Mouse (Mus musculus) hematopoietic stem cell, adult 5-6 weeks (primary cell): ENCODE data around the gene Actr6. TPM values are rescaled to one million over a fixed set of nuclear protein-coding genes. Genes with fewer than 3 reads are reported as not detected.
"Not testable (repeated sequence)": the region's sequence is repeated elsewhere in the genome, so short reads cannot be mapped to it uniquely, and the experiment has no call there.

Experiments
- ATAC-seq, 2 experiments: fragments of 125-278 bp in 1 of 2; replicated peaks in 1 of 2; 2 replicates each; pipeline ENCODE4 v1.8.0; 2016 to 2017; ENCODE audit warnings: inconsistent platforms in 2 of 2, mild to moderate bottlenecking in 2 of 2, moderate number of reproducible peaks in 2 of 2, low read depth in 1 of 2, moderate TSS enrichment in 1 of 2; ENCODE audit not compliant: low FRiP score in 2 of 2, poor library complexity in 2 of 2, severe bottlenecking in 2 of 2, insufficient read depth in 1 of 2, low TSS enrichment in 1 of 2
- total RNA-seq: library from RNA; stranded (forward); fragments of 172-1452, 232-1000 nt; gene quantifications from 2 replicates; pipeline ENCODE4 v1.2.3, GENCODE M21; 2017

The Actr6 gene
- total RNA-seq, 1 experiment from 2014 or later, result 16.1 TPM

DNA sequence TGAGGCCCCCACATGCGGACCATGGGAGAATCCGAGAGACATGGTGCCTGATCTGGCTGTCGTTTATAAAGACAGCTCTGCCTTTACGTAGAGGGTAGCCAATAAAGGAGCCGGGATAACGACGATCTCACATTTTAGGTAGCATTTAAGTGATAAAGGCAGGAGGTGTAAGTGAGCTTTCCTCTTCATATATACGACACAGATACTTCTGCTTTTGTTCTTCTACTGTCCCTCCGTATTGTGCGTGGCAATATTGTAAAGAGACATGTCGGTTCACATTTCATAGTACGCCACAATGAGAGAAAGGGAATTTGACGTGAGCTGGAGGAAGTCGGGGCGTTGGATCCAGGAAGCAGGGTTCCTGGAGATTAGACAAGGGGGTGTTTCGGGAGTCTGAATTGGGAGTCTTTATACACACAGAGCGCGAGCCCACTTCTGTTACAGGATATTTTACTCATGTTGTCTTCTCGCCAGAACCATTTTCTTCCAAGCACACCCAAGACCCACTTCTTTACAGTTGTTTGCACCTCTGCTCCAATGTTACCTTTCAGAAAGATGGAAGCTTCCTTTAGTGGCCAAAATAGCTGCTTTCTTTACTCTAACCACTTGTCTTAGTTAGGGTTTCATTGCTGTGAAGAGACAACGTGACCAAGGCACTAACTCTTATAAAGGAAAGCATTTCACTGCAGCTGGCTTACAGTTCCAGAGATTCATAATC is 36.7 kb downstream of the Actr6 start:
- peak; percentile 82 for ATAC-seq

- ATAC-seq, result no peak
These were observed 42.1 kb downstream of the Actr6 start for GRCm38 (mm10) chr10:89690021-89690420.

DNA sequence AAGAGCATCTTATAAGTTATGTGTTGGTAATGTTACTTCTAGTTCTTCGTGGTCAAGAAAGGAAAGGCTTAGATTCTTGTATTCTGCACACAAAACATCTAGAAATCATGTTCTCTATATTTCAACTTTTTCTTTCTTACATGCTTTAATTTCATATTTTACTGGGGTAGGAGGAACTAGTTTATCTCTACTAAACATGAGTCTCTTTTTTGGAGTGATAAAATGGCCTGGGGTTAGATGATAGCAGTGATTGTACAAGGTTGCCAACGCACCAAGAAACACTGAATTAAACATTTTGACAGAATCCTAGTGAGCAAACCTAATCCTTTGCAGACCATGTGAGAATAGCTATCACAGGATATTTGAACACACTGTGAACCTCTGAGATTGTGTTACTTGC is 44.6 kb downstream of the Actr6 start:
- no peak for ATAC-seq

DNA sequence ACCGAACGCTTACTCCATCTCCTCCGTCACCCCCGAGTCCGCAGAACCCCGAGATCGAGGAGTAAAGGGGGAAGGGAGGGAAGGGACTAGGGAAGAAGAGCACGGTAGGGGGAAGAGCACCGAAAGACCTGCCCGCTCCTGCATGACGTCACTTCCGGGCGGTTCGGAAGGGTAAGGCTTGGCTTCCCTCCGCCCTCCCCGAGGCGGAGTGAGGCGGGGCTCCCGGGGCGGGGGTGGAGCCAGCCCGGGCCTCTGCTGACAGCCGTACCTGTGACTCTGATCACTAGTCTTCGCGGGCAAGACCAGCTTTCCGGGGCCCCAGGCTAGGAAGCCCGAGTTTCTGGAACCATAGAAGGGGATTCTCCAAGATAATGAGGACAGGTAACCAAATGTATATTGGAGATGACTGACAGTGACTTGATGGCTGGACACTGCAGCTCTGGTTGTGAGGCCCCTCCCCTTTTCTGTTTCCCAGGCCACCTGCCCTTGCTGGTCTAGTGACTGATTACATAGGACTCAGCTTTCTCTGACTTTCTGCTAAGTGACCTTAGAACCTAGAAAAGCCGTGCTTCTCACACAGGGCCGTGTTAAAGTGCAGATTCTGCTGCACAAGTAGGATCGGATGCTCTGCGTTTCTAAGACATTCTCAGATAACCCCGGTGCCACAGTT is 45.8 kb downstream of the Actr6 start, which contains the start of gene Scyl2:
Scyl2 (minus strand) TSS at position 147 of the 670 bp plus-strand sequence.
- peak; percentile 95 to 96 for ATAC-seq

DNA sequence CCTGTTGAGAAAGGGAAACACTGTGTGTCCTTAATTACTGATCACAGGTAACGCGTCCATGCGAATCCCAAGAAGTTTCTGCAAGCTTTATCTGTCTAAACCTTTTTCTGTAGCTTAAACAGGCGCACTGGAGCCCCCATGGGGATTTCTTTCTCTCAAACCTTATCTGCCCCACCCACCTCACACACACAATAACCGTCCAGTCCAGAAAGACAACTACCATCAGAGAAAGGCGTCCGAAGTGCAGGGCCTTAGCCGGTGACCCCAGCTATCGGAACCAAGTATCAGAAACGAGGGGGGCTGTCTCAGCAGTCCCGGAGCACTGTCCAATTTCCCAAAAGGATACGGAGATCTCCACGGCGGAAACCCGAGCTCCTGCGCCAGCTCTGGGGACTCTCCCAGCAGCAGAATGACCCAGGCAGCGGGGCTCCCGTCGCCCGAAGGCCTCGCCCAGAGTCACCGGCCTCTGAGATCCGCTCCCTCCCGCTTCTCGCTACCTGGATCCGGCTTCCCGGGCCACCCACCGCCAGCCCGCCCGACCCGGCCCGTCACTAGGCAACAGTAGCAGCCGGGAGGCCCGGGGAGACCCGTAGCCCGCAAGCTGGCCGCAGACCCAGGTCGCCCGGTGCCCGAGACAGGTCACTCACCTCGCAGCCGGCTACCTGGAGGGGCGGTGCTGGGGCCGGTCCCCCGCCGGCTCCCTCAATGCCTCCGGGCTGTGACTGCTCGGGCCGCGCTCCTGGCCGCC is 46.5 kb downstream of the Actr6 start:
- peak in 1 of 2 experiments; percentile 9; a peak in 3 of 4 replicates for ATAC-seq

DNA sequence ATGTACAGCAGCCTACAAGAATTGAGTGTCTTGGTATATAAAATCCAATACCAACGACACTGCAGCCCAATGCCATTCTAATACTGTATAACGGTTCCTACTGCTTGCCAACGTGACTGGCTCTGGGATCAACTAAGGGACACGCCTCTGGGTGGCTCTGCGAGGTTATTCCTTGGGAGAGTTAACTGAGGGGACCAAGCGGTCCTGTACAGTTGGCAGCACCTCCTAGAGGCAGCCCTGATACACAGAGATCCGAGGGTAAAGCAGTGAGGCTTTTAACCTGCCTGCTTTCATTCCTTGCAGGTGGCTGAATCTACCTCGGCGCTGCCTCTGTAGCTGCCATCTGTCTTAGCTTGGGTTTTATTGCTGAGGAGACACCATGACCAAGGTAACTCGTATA is 49.1 kb downstream of the Actr6 start:
- no peak for ATAC-seq

DNA sequence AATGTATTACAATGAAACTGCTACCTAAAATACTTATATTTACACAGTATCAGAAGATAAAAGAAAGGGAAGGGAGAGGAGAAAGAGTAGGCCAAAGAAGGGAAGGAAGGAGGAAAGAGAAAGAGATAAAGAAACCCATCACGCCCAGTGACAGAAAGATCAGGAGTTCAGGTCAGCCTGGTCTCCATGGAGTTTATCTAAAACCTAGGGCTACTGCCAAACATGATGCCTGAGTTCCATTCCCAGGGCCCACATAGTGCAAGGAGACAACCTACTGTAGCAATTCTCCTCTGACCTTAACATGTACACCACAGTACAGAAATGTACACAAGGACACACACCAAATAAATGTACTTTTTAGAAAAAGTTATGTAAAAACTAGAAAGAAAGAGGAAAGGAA is 49.9 kb downstream of the Actr6 start:
- no peak for ATAC-seq

DNA sequence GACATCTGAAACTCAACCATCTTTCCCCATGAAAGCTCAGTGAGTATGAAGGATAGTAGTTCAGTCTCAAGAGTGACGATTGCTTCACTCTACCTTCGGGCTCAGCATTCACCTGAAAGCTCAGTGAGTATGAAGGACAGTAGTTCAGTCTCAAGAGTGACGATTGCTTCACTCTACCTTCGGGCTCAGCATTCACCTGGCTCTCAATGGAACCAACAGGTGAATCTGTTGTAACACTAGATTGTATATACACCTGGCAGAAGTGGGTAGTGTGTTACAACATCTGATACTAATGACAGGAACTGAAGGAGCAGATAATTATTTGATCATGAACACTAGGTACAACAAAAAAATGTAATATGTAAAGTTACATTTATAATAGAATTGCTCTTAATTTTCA is 50.4 kb downstream of the Actr6 start:
- ATAC-seq, result no peak

DNA sequence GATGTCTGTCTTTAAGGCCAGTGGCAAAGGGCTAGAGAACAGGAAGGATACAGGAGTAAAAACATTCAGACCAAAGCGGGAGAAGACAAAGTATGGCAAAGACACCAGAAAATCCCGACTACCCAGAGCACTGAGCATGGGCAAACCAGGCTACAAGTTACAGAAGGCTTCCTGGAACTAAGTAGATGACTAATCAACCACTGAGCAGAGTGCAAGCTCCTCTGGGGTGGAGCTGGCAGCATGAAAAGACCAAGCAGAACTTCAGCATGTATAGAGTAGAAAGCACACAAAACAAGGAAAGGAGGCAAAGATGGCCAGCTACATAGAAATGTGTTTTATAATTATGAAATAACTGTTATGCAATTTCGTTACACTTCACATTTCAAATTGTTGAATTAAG is 51.6 kb downstream of the Actr6 start:
- ATAC-seq, result no peak

DNA sequence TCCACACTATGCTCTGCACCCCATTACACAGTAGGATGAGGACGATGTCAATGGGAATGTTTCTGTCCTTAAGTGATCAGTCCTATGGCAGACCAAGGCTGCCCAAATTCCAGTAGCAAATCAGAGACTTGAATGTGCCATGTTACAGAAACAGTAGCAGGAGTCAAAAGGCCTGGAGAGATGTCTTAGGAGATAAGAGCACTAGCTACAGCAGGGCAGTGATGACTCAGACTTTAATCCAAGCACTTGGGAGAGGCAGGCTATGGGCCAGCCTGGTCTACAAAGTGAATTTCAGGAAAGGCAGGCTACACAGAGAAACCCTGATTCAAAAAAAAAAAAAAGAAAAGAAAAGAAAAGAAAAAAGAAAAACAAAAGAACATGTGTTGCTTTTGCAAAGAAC is 52.6 kb downstream of the Actr6 start:
- ATAC-seq, result no peak

DNA sequence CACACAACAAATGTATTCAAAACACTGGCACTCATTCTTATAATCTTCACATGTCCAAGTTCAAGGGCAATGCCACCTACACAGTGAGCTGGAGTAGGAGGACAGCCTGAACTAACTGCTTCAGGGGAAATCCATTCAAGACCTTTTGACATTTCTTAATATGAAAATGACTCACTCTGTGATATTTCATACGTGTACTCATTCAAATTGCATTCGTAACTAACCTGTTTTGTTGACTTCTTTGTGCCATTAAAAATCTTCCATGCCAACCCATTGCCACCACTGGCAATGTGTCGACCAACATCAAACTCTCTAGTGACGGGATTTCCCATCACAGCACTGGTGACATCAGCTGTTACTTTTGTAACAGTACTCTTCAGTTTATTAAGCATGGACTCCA is 54.0 kb downstream of the Actr6 start:
- ATAC-seq, result no peak

DNA sequence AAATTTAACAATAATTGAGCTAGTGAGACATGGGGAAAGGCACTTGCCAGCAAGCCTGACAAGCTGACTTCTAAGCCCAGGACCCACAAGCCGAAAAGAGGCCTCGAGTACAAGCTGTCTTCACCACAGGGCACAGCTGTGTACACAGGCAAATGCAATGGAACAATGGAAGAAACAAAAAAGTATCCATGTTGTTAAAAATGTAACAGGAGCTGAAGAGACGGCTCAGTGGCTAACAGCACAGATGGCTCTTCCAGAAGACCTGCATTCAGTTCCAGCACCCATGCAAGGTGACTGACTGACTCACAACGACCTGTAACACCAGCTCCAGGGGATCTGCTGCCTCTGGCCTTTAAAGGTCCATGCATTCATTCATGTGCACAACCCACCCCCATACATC is 55.5 kb downstream of the Actr6 start:
- ATAC-seq, result no peak

DNA sequence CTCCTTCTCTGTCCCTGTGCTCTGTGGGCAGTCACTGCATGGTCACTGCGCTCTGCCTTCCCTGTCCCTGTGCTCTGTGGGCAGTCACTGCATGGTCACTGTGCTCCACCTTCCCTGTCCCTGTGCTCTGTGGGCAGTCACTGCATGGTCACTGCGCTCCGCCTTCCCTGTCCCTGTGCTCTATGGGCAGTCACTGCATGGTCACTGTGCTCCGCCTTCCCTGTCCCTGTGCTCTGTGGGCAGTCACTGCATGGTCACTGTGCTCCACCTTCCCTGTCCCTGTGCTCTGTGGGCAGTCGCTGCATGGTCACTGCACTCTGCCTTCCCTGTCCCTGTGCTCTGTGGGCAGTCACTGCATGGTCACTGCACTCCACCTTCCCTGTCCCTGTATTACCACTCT is 61.7 kb downstream of the Actr6 start:
- ATAC-seq, result not testable (repeated sequence)

GRCm38 (mm10) chr10:89667571-89667970 is 64.5 kb downstream of the Actr6 start:
- ATAC-seq, result no peak

DNA sequence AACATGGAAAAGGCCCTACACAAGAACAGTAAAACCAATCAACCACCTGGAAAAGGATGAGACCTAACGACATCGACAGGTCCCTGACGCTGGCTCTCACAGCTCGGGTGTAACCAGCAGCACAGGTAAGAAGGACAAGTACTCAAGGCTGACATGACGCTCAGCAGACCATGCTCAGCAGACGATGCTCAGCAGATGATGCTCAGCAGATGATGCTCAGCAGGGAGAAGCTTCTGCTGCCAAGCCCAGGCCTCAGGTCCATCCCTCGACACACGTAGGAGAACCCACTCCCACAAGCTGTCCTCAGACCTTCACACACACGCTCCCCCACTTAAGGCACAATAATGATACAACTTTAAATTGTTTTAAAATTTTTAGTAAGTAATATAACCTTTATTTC is 66.4 kb downstream of the Actr6 start:
- no peak for ATAC-seq

GRCm38 (mm10) chr10:89664977-89665645 is 67.0 kb downstream of the Actr6 start:
- ATAC-seq, result no peak
